Mouse (Mus musculus) right cerebral cortex, postnatal 10 days (tissue): ENCODE measurements at regions not wholly inside any gene's neighbourhood (a gene's known extent, or its start where the extent isn't known, plus 50 kb on each side); places are given as distances from the start of the nearest gene placed in this dataset.
"Not testable (repeated sequence)": the region's sequence is repeated elsewhere in the genome, so short reads cannot be mapped to it uniquely, and the experiment has no call there.

Experiments used
- DNase-seq, 2 experiments: peaks; one replicate each; pipeline ENCODE4 v3.0.0; 2021; ENCODE audit warnings: low spot score in 2 of 2

GRCm38 (mm10) chr14:53454001-53454400 lies 799.9 kb downstream of the Dad1 start:
- DNase-seq: no peak

DNA sequence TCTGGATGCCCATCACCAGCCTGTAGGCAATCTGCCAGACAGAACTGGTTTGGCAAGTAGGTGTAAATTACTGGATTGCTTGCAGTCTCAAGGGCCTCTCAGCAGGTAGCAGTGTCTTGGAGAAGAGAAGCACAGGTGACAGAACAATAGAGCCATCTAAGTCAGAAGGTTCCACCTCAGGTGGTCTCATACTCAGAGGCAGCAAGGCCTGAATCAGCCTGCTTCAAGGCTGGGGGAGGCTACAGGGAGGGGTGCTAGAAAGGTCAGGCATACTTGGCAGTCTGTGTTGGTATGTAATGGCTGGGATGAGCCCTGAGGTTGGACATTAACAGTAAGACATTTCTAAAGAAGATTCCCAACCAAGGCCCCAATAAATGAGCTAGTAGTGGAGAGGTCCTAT lies 814.3 kb downstream of the Dad1 start:
- not testable (repeated sequence) for DNase-seq

DNA sequence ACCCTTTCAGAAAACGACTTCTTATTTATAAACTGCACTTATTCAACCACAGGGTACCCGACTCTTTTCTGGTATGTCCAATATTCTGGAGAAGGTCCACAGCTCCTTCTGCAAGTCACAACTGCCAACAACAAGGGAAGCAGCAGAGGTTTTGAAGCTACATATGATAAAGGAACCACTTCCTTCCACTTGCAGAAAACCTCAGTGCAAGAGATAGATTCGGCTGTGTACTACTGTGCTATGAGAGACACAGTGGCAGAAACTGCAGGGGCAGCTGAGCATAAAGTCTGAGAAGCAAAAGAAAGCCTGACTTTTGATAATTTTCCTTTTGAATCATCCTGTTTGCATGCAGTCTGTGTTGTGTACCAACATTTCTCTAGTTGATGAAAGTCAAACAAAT lies 823.8 kb downstream of the Dad1 start:
- not testable (repeated sequence) for DNase-seq

GRCm38 (mm10) chr14:53428447-53428846 lies 825.5 kb downstream of the Dad1 start:
- DNase-seq: not testable (repeated sequence)

DNA sequence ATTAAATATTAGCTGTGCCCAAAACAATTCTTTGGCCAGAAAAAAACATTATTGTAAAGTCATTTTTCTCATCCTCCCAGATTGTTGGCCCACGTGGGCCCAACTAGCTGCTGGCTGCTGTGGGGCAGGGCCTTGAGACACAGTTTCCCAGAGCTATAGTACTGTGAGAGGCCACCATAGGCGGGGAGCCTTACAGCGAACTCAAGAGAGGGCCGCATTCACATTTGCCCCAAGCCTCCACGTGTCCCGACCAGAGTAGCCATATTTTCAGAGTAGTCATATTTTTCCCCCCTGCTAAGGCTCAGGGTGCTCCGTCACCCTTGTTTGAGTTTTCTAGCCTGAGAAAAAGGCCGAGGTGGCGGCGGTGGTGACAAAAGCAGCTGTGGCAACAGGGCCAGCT lies 826.3 kb downstream of the Dad1 start:
- not testable (repeated sequence) for DNase-seq

- not testable (repeated sequence) for DNase-seq
These were observed 836.9 kb downstream of the Dad1 start for GRCm38 (mm10) chr14:53416955-53417354.

GRCm38 (mm10) chr14:53407500-53408227 lies 846.2 kb downstream of the Dad1 start:
- DNase-seq: not testable (repeated sequence)

- DNase-seq: not testable (repeated sequence)
These were observed 863.6 kb downstream of the Dad1 start for GRCm38 (mm10) chr14:53390307-53390706.

DNA sequence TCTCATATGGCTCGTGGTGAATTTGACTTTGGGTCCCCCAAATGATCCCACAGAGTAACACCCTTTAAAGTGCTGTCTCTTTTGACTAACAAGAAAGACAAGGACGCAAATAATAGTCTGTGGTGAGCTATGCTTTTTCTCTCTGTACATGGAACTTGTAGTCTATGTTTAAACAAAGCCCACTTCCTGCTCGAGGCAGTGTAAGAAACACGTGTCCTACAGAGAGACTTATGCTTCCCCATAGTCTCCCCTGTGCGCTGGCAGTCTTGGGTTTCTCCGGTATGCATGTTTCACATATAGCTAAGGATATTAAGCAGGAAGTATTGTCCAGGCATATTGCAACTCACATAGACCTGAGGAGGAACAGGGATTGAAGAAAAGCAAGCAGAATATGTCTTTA lies 879.0 kb upstream of the Olfr1507 start:
- not testable (repeated sequence) for DNase-seq

DNA sequence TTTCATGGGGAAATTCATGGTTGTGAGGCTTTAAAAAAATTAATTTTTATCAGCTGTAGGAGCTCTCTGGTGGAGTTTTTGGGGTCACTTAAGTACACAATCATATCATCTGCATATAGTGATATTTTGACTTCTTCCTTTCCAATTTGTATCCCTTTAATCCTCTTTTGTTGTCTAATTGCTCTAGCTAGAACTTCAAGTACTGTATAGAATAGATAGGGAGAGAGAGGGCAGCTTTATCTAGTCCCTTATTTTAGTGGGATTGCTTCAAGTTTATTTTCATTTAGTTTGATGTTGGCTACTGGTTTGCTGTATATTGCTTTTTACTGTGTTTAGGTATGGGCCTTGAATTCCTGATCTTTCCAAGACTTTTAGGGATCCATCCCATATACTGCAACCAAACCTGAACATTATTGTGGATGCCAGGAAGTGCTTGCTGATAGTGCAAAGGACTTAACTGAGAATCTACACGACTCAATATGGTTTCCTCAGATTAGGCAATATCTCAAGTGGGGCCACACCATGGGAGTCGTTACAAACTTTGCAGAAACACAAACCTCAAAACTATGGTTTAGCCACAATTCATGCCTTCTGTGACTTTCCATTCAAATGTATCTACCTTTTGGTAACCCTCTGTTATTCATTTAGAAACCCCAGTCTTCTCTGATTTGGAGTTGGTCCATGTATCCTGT lies 878.4 kb upstream of the Olfr1507 start:
- DNase-seq: not testable (repeated sequence)

- no peak for DNase-seq
These were observed 874.2 kb upstream of the Olfr1507 start for GRCm38 (mm10) chr14:53369776-53370175.

DNA sequence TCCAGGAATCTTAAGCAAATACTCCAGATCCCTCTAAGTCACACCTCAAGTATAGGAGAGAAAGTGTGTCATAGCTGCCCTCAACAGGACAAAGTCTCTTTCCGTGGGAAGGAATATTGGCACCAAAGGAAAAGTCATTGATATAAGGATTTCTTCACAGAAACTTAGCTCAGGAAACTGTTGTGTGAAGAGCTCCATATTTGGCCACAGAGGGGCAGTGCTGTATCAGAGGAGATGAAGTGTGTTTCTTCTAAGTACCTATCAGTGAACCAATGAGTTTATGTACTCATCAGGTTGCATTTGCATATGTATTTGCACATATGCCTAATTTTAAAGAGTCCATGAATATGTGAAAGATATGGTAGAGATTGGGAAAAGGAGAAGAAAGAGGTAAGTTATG lies 871.9 kb upstream of the Olfr1507 start:
- not testable (repeated sequence) for DNase-seq

DNA sequence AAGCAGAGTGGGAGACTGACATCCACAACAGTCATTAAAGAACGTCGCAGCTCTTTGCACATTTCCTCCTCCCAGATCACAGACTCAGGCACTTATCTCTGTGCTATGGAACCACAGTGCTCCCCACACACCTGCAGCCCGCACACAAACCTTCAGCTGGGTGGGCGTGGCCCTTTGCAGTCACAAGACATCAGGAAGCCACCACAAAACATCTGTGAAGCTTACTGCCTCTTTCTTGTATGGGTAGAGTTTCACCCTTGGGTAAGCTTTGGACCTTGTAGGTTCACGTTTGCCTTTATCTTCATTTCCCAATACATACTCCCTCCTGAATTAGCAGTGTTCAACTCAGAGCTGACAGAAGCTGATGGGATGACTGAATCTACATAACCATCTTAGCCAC lies 868.4 kb upstream of the Olfr1507 start:
- DNase-seq: not testable (repeated sequence)

GRCm38 (mm10) chr14:53362054-53362453 lies 866.5 kb upstream of the Olfr1507 start:
- DNase-seq: not testable (repeated sequence)

DNA sequence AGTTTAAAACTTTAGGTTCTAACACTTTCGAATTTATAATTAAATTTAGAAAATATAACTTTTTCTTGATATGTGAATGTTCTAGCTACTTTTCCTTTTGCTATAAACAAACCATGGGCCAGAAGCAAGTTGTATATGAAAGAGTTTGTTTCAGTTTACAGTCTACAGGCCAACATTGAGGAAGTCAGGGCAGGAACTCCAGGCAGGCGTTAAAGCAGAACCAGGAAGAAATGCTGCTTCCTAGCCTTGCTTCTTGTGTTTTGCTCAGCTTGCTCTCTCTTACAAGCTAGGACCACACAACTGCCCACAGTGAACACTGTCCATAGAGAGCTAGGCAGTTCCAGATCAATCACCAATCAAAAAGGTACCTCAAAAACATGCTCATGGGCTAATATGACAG lies 861.9 kb upstream of the Olfr1507 start:
- not testable (repeated sequence) for DNase-seq

DNA sequence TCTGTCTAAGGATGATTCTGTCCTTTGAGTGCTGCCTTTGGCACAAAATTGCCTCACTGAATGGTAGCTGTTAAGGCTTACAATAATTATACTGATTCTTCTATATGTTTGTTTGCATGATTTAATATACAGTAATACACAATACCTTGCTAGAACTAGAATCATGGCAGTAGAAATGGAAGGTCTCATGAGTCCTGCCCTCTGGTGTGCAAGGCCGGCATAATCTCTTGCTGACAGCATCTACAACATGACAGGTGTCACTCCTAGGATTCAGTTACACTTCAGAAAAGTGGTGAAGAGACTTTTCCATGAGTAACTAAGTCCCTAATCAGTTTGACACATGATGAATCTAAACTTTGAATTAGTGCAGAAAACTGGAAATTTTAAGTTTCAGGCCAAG lies 861.2 kb upstream of the Olfr1507 start:
- not testable (repeated sequence) for DNase-seq

GRCm38 (mm10) chr14:53351457-53351856 lies 855.9 kb upstream of the Olfr1507 start:
- DNase-seq: not testable (repeated sequence)

DNA sequence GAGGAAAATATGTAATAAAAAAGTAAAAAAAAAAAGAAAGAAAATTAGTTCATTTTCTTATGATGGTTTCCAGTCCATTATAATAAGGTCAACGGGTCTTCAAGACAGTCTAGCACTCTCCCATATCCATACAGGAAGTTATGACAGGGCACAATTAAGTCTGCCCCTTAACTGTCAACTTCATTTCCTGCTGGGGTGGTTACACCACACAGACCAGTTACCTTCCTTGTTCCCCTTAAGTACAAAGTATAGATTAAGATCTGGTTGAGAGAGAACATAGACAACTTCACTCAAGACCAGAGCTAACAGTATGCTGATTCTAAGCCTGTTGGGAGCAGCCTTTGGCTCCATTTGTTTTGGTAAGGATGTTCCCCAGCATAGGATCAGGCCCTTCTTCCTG lies 855.2 kb upstream of the Olfr1507 start:
- DNase-seq: not testable (repeated sequence)

- DNase-seq: not testable (repeated sequence)
These were observed 853.6 kb upstream of the Olfr1507 start for GRCm38 (mm10) chr14:53349111-53349510.

- DNase-seq: not testable (repeated sequence)
These were observed 850.0 kb upstream of the Olfr1507 start for GRCm38 (mm10) chr14:53345568-53345967.

GRCm38 (mm10) chr14:53343849-53344248 lies 848.3 kb upstream of the Olfr1507 start:
- DNase-seq: not testable (repeated sequence)

DNA sequence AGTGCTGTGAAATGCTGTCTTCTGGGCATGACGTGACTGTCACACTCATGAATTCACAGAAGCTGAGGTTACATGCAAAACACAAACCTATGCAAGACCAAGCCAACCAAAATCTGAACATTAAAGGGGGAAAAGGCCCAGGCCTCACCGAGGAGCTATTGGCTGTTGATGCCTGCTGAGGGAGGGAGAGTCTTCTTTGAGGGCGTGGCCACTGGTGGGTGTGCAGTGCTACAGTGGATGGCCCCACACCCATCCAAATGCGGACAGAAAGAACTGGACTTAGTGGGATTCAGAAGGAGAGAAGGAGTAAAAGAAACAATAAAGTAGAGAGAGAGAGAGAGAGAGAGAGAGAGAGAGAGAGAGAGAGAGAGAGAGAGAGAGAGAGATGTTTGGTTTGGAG lies 843.6 kb upstream of the Olfr1507 start:
- DNase-seq: not testable (repeated sequence)

DNA sequence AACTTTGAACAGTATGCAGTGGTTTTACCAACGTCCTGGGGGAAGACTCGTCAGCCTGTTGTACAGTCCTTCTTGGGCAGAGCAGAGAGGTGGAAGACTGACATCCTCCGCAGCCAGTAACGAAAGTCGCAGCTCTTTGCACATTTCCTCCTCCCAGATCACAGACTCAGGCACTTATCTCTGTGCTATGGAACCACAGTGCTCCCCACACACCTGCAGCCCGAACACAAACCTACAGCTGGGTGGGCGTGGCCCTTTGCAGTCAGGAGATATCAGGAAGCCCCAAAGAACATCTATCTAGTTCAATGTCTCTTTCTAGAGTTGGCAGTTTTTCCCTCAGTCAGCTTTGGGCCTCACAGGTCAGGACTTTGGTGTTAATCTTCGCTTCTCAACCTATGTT lies 841.9 kb upstream of the Olfr1507 start:
- not testable (repeated sequence) for DNase-seq
